Mouse (Mus musculus) CH12.LX (cell line): ENCODE data around the gene Diexf. TPM values are rescaled to one million over a fixed set of nuclear protein-coding genes. Genes with fewer than 3 reads are reported as not detected.
A peak's percentile ranks its signal among the peaks of the same experiment; 100 is the strongest.

Source experiments
- DNase-seq: peaks from one replicate; pipeline ENCODE4 v3.0.0-alpha.2; 2013; ENCODE audit errors: extremely low read depth
- H3K27ac ChIP-seq: 2 replicates; pipeline ENCODE4 v1.5.1; 2012; ENCODE audit warnings: low read depth, mild to moderate bottlenecking, control low read depth, moderate library complexity; ENCODE audit not compliant: insufficient read depth
- H3K27me3 ChIP-seq: replicated peaks from 2 replicates; pipeline ENCODE3; 2012; ENCODE audit warnings: inconsistent platforms
- H3K36me3 ChIP-seq, 2 experiments: replicated peaks in 1 of 2; 2 replicates each; pipeline versions ENCODE3 to v1.6.1; 2012; ENCODE audit warnings: inconsistent platforms in 1 of 2, low read length in 1 of 2, mild to moderate bottlenecking in 1 of 2, mixed read lengths in 1 of 2, moderate library complexity in 1 of 2; ENCODE audit not compliant: control insufficient read depth in 1 of 2, insufficient read depth in 1 of 2
- H3K4me1 ChIP-seq, 2 experiments: 2 replicates each; pipeline ENCODE4 v1.6.1; 2012; ENCODE audit warnings: inconsistent platforms in 1 of 2, moderate library complexity in 1 of 2; ENCODE audit not compliant: insufficient read depth in 2 of 2, control insufficient read depth in 1 of 2
- H3K4me2 ChIP-seq: 2 replicates; pipeline ENCODE4 v1.6.1; 2012; ENCODE audit warnings: low read depth, mild to moderate bottlenecking, control low read depth; ENCODE audit not compliant: poor library complexity, insufficient read depth, severe bottlenecking
- H3K4me3 ChIP-seq, 3 experiments: fragments of 150-350 bp in 1 of 3; sonication (generic) in 1 of 3; replicated peaks in 1 of 3; 2 replicates each; pipeline versions ENCODE3 to v1.5.1; 2011 to 2012; ENCODE audit warnings: low read depth in 2 of 3, low read length in 2 of 3, mild to moderate bottlenecking in 2 of 3, moderate library complexity in 2 of 3, control low read depth in 1 of 3, improper control_type of control experiment in 1 of 3, inconsistent platforms in 1 of 3, mixed read lengths in 1 of 3; ENCODE audit not compliant: poor library complexity in 1 of 3
- H3K79me2 ChIP-seq: replicated peaks from 2 replicates; pipeline ENCODE4 v1.6.1; 2012; ENCODE audit warnings: mild to moderate bottlenecking, moderate library complexity; ENCODE audit not compliant: control insufficient read depth, poor library complexity, insufficient read depth, severe bottlenecking; ENCODE audit errors: extremely low read depth
- H3K9ac ChIP-seq: 2 replicates; pipeline ENCODE4 v1.6.1; 2012; ENCODE audit warnings: low read depth, mild to moderate bottlenecking, control low read depth, moderate library complexity; ENCODE audit not compliant: insufficient read depth
- H3K9me3 ChIP-seq: replicated peaks from 2 replicates; pipeline ENCODE3; 2012; ENCODE audit warnings: low read length, inconsistent platforms, mixed read lengths
- CHD1 ChIP-seq: IDR thresholded peaks from 2 replicates; pipeline ENCODE4 v1.6.1; 2012; ENCODE audit warnings: low read depth, low read length, improper control_type of control experiment, inconsistent platforms
- ELF1 ChIP-seq: IDR thresholded peaks from 2 replicates; pipeline ENCODE4 v1.6.1; 2014; ENCODE audit warnings: low read depth, mild to moderate bottlenecking, inconsistent platforms, low read length, improper control_type of control experiment
- EP300 ChIP-seq: IDR thresholded peaks from 2 replicates; pipeline ENCODE4 v1.6.1; 2011; ENCODE audit warnings: low read length, improper control_type of control experiment
- GABPA ChIP-seq: IDR thresholded peaks from 2 replicates; pipeline ENCODE4 v1.6.1; 2012; ENCODE audit warnings: low read depth, low read length, improper control_type of control experiment, inconsistent platforms; ENCODE audit not compliant: insufficient replicate concordance
- HCFC1 ChIP-seq: IDR thresholded peaks from 2 replicates; pipeline ENCODE4 v1.6.1; 2012; ENCODE audit warnings: low read depth, mild to moderate bottlenecking, inconsistent platforms, low read length, improper control_type of control experiment
- IRF4 ChIP-seq: IDR thresholded peaks from 2 replicates; pipeline ENCODE4 v1.6.1; 2014; ENCODE audit warnings: low read depth, mild to moderate bottlenecking, inconsistent platforms, low read length, improper control_type of control experiment
- JUN ChIP-seq: IDR thresholded peaks from 2 replicates; pipeline ENCODE4 v1.6.1; 2011; ENCODE audit warnings: low read depth, mild to moderate bottlenecking, low read length, improper control_type of control experiment, moderate library complexity; ENCODE audit not compliant: insufficient read depth
- JUND ChIP-seq: conservative IDR thresholded peaks from 2 replicates; pipeline ENCODE4 v1.6.1; 2011; ENCODE audit warnings: low read depth, low read length, improper control_type of control experiment
- MAFK ChIP-seq: IDR thresholded peaks from 2 replicates; pipeline ENCODE4 v1.6.1; 2011; ENCODE audit warnings: low read length, improper control_type of control experiment; ENCODE audit not compliant: insufficient replicate concordance
- MAZ ChIP-seq: IDR thresholded peaks from 2 replicates; pipeline ENCODE4 v1.6.1; 2012; ENCODE audit warnings: low read depth, mild to moderate bottlenecking, inconsistent platforms, low read length, improper control_type of control experiment, moderate library complexity
- MXI1 ChIP-seq: IDR thresholded peaks from 2 replicates; pipeline ENCODE4 v1.6.1; 2011; ENCODE audit warnings: mild to moderate bottlenecking, low read depth, low read length, improper control_type of control experiment
- NELFE ChIP-seq: IDR thresholded peaks from 2 replicates; pipeline ENCODE4 v1.6.1; 2011; ENCODE audit warnings: low read depth, low read length, improper control_type of control experiment
- NRF1 ChIP-seq: IDR thresholded peaks from 2 replicates; pipeline ENCODE4 v1.6.1; 2014; ENCODE audit warnings: low read depth, mild to moderate bottlenecking, inconsistent platforms, low read length, improper control_type of control experiment, moderate library complexity
- POLR2A ChIP-seq: IDR thresholded peaks from 2 replicates; pipeline ENCODE4 v1.6.1; 2011; ENCODE audit warnings: low read depth, mild to moderate bottlenecking, improper control_type of control experiment, low read length
- RAD21 ChIP-seq: IDR thresholded peaks from 2 replicates; pipeline ENCODE4 v1.6.1; 2011; ENCODE audit warnings: low read depth, mild to moderate bottlenecking, low read length, improper control_type of control experiment, moderate library complexity
- RCOR1 ChIP-seq: conservative IDR thresholded peaks from 2 replicates; pipeline ENCODE4 v1.6.1; 2012; ENCODE audit warnings: low read depth, mild to moderate bottlenecking, inconsistent platforms, low read length, improper control_type of control experiment
- SIN3A ChIP-seq: IDR thresholded peaks from 2 replicates; pipeline ENCODE4 v1.6.1; 2012; ENCODE audit warnings: low read length, improper control_type of control experiment, inconsistent platforms
- TCF12 ChIP-seq: IDR thresholded peaks from 2 replicates; pipeline ENCODE4 v1.6.1; 2014; ENCODE audit warnings: low read depth, mild to moderate bottlenecking, inconsistent platforms, low read length, improper control_type of control experiment
- ZC3H11A ChIP-seq: IDR thresholded peaks from 2 replicates; pipeline ENCODE4 v1.6.1; 2012; ENCODE audit warnings: low read depth, mild to moderate bottlenecking, inconsistent platforms, low read length, improper control_type of control experiment
- ZMIZ1 ChIP-seq: IDR thresholded peaks from 2 replicates; pipeline ENCODE4 v1.6.1; 2012; ENCODE audit warnings: low read depth, mild to moderate bottlenecking, inconsistent platforms, low read length, improper control_type of control experiment
- dilution Hi-C: fragments of 300-500 bp; cut with MboI; formaldehyde crosslinking; loops from 2 replicates; pipeline ENCODE4 v1.14.3; 2020; ENCODE audit warnings: low sequenced_read_pairs; ENCODE audit not compliant: extremely low pct_unique_long_range_greater_than_20kb, extremely low pct_ligation_motif_present
- in situ Hi-C: fragments of 300-500 bp; cut with MboI; formaldehyde crosslinking; loops from 3 replicates; pipeline ENCODE4 v1.14.3; 2019; ENCODE audit warnings: low sequenced_read_pairs, low pct_ligation_motif_present, low pct_unique_long_range_greater_than_20kb, mixed read lengths
- polyA plus RNA-seq: library from polyadenylated mRNA; unstranded; fragments of >175 nt; gene quantifications from 2 replicates; pipeline ENCODE4 v1.2.1, GENCODE M21; 2012; ENCODE audit warnings: low read depth; ENCODE audit not compliant: insufficient read length
- total RNA-seq, 2 experiments: library from RNA; depleted of rRNA; stranded (reverse); fragments of 300-350 nt in 1 of 2; fragments of >200 nt in 1 of 2; gene quantifications; 2 replicates each; pipeline ENCODE4 v1.2.3; 2012 to 2014

Diexf gene
- total and polyA plus RNA-seq, 3 experiments, result 11.4 to 39.7 (median 17.8) TPM

DNA sequence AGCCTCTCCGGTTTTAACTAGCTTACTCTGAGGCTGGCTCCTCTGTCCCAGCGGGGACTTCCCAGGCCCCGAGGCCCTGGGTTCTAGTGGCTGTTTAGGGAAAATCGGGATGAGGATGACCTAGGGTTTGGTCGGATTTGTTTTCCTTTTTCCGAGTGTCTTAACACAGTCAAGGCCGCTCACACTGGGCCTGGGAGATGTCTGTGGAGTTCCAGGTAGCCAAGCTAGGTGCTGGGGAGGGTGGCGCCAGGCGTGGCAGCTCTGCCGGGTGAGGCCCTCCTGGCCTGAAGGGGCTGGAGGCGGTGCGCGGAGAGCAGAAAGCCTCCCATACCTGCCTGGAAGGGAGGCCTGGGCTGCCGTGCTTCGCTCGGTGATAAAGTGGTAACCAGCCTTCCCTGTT, 23.5 kb upstream of the Diexf start:
- Histone ChIP-seq H3K4me2 (no peak overlapping the region), H3K4me1 (peaks cover 13 to 16% of the 10 kb centered on the region in 2 experiments; a peak in 3 of 4 replicates), H3K4me3 (peak overlapping the region in 1 of 3 experiments; percentile 2), H3K27ac (no peak overlapping the region), H3K9me3 (no peaks in the 10 kb centered on the region), H3K36me3 (no peaks in the 10 kb centered on the region), H3K27me3 (peaks cover 2% of the 10 kb centered on the region), H3K9ac (no peak overlapping the region), H3K79me2 (no peaks in the 10 kb centered on the region)
- no peak for TF ChIP-seq GABPA
- TF ChIP-seq HCFC1, result no peak
- no peak for TF ChIP-seq ZC3H11A
- no peak for TF ChIP-seq ELF1
- no peak for TF ChIP-seq MAZ
- no peak for TF ChIP-seq RAD21
- TF ChIP-seq CHD1, result no peak
- TF ChIP-seq TCF12, result no peak
- TF ChIP-seq RCOR1, result no peak
- TF ChIP-seq EP300, result no peak
- no peak for TF ChIP-seq IRF4
- TF ChIP-seq ZMIZ1, result no peak
- TF ChIP-seq POLR2A, result no peak
- TF ChIP-seq MAFK, result no peak
- in situ Hi-C loops (no loop called here), dilution Hi-C loops (no loop called here)
- no peak for DNase-seq

DNA sequence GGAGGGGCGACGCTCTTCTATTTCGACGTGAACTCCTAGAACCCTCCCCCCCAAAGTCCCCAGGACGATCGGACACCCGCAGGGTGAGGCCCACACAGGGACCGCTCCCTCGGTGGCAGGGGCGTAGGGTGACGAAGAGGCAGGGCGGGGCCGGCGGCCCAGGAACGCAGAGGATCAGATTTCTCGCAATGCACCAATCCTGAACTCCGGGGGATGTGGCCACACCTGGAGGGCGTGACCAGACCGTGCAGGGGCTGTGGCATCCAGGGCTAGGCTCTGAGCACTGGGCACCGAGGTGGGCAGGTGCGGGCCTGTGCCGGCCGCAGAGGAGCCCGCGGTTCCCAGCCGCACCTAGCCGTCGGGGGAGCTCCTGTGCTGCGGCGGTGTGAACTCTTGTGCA, 22.8 kb upstream of the Diexf start, which contains the start of gene Irf6:
Gene Irf6, plus strand, starts transcription at position 240 of the 400 bp plus-strand sequence.
- H3K4me3 ChIP-seq, result peak within 1 kb of the TSS in 1 of 3 experiments; percentile 64
- in situ Hi-C loops, result no loop called here
- H3K27me3 ChIP-seq, result peaks cover 2% of the 10 kb centered on the region
- no peak within 1 kb of the TSS for H3K27ac ChIP-seq
- H3K79me2 ChIP-seq, result no peaks in the 10 kb centered on the region
- no peaks in the 10 kb centered on the region for H3K36me3 ChIP-seq
- H3K4me2 ChIP-seq, result peak within 1 kb of the TSS; percentile 27; the same call in 1 of the 2 replicates
- no peak within 1 kb of the TSS for H3K9ac ChIP-seq
- TF ChIP-seq JUND, result no peak
- TF ChIP-seq POLR2A, result peak; percentile 51
- TF ChIP-seq NRF1, result 0 out of 2 replicates have a peak, but pooled peaks have one; percentile 8
- TF ChIP-seq ZMIZ1, result peak; percentile 36; the same call in 1 of the 2 replicates
- peak; percentile 31; the same call in 1 of the 2 replicates for TF ChIP-seq SIN3A
- TF ChIP-seq MAFK, result no peak
- TF ChIP-seq NELFE, result peak; percentile 37; the same call in 1 of the 2 replicates
- TF ChIP-seq MXI1, result peak; percentile 26; the same call in 1 of the 2 replicates
- peak; percentile 63; the same call in 1 of the 2 replicates for TF ChIP-seq TCF12
- TF ChIP-seq JUN, result no peak
- TF ChIP-seq, all 38 proteins: peak for 7
- no peaks in the 10 kb centered on the region for H3K9me3 ChIP-seq
- H3K4me1 ChIP-seq, result peaks cover 13 to 16% of the 10 kb centered on the region in 2 experiments; a peak in 3 of 4 replicates
- no peak for DNase-seq
- dilution Hi-C loops, result no loop called here
